Mouse (Mus musculus) granulocyte monocyte progenitor cell, adult 5-6 weeks (primary cell): ENCODE data around the gene Gm15737. TPM values are rescaled to one million over a fixed set of nuclear protein-coding genes. Genes with fewer than 3 reads are reported as not detected.

ENCODE experiments used
- total RNA-seq, 2 experiments: library from RNA; stranded (forward) in 1 of 2; stranded (reverse) in 1 of 2; fragments of 200-712, 200-1000 nt in 1 of 2; fragments of >200 nt in 1 of 2; fragmentation: Nextera tagmentation in 1 of 2; gene quantifications; 2 replicates each; pipeline ENCODE4 v1.2.3; 2014 to 2017

Gm15737 gene
- total RNA-seq, 2 experiments from 2014 or later: not detected

Other genes starting within 250 kb of the Gm15737 start
- not detected in 2 replicates for gene Prickle2, start 163.2 kb upstream of the Gm15737 start, total RNA-seq (2014; fragmentation: Nextera tagmentation)
- not detected in 2 replicates for gene Prickle2, start 163.2 kb upstream of the Gm15737 start, total RNA-seq (2017)
- gene A730049H05Rik, start 52.9 kb upstream of the Gm15737 start, total RNA-seq (2014; fragmentation: Nextera tagmentation): not detected in 2 replicates
- gene A730049H05Rik, start 52.9 kb upstream of the Gm15737 start, total RNA-seq (2017): not detected in 2 replicates
- not detected in 2 replicates for gene Adamts9, start 74.1 kb downstream of the Gm15737 start, total RNA-seq (2014; fragmentation: Nextera tagmentation)
- not detected in 2 replicates for gene Adamts9, start 74.1 kb downstream of the Gm15737 start, total RNA-seq (2017)